8 mouse cellular contexts compared by ENCODE assay signal in the genomic region with DNA sequence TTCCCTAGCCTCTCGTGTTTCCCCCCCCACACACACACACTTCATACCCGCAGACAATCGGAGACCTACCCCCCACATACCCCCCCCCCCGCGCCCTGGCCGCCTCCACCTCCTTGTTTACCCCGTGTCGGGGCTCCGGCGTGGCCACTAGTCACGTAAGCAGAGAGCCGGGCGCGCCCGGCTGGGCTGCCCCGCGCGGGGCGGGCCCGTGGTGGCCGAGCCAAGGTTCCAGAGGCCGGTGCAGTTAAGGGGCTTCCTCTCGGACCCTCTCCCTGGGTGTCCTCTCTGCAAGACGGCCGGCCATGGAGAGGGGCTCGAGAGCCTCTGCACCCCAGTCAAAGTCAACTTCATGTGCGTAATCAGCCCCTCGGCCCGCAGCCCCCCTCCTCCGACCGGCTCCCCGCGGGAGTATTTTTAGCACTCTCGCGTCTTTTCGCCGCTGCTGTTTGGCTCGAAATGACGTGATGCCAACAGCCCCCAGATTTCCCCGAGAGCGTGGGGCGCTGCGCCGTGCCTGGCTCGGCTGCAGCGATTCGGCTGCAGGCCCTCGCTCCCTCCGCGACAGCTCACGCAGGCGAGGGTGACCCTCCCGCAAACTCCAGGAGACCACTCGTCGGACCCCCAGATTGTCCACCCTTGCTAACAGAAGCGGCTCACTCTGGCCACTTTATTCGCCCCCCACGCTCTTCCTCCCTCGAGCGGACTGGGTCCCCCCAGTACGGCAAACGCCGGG. TPM values are rescaled to one million over a fixed set of nuclear protein-coding genes. Genes with fewer than 3 reads are reported as not detected.
DNase-seq lines count a peak whose midpoint lies in the region.

No protein-coding gene starts in this region.

- peak overlapping the region; percentile 92 for H3K4me3 ChIP-seq in hindbrain, embryonic 10.5 days

- H3K4me1 ChIP-seq in hindbrain, embryonic 10.5 days (replicated peaks), result peaks cover 62% of the 10 kb centered on the region

- no peaks in the 10 kb centered on the region for H3K9me3 ChIP-seq in hindbrain, embryonic 10.5 days

- no peaks in the 10 kb centered on the region for H3K36me3 ChIP-seq in hindbrain, embryonic 10.5 days

- WGBS in hindbrain, embryonic 10.5 days, result under 1% methylated on average over 63 of the region's 63 CpGs

- H3K27me3 ChIP-seq in hindbrain, embryonic 10.5 days (ENCODE audit: insufficient read depth, poor library complexity, severe bottlenecking), result no peaks in the 10 kb centered on the region; the same call in 1 of the 2 replicates

- H3K27ac ChIP-seq in hindbrain, embryonic 10.5 days, result peak overlapping the region; percentile 97

- DNase-seq in MEL-GATA-1-ER (ENCODE audit: extremely low read depth, low read depth), result peak; percentile 60
- DNase-seq in cerebellum, adult 8-10 months, result peak; percentile 73
- peak; percentile 73 to 89 for DNase-seq in frontal cortex, adult 2 months (ENCODE audit: extremely low spot score in 1 of 2, low spot score in 1 of 2)
- peak; percentile 77 for DNase-seq in hindbrain, embryonic 10.5 days (ENCODE audit: low spot score)
- DNase-seq in layer of hippocampus, postnatal 25 days (ENCODE audit: extremely low spot score in 1 of 2, low spot score in 1 of 2), result peak; percentile 61 to 74
- peak; percentile 64 for DNase-seq in lung, postnatal 14 days
- peak; percentile 74 for DNase-seq in retina, embryonic 14.5 days (ENCODE audit: low spot score)
- peak; percentile 55 to 68 for DNase-seq in thymus, postnatal 36 days

RNA-seq across cellular contexts. Expression of gene Mxi1, which starts 2.8 kb away (rescaled TPM):
- 76.6 and 85.8 TPM in 2 replicates for polyA plus RNA-seq in frontal cortex, adult 2 months (2012; rRNA removed)
- 33.3 and 47.9 TPM in 2 replicates for polyA plus RNA-seq in hindbrain, embryonic 10.5 days (2016; fragmentation: Nextera tagmentation; extraction: Ambion mirVana)
- 10 to 100 TPM; 57.7 to 68.2 TPM for total RNA-seq in layer of hippocampus, postnatal 25 days (2021)

RNA-seq across cellular contexts. Expression of gene Gm10197, which starts 58.4 kb away (rescaled TPM):
- polyA plus RNA-seq in frontal cortex, adult 2 months (2012; rRNA removed), result not detected in 2 replicates
- not detected in 2 replicates for polyA plus RNA-seq in hindbrain, embryonic 10.5 days (2016; fragmentation: Nextera tagmentation; extraction: Ambion mirVana)
- not detected for total RNA-seq in layer of hippocampus, postnatal 25 days (2021)

Comparison
In these comparisons a context has a peak if more than half of its experiments do, and no peak if none do; other contexts are left out.
1. Peak in every context shown above with its lines: DNase-seq, H3K4me3 ChIP-seq and H3K27ac ChIP-seq.